In the genomic region with DNA sequence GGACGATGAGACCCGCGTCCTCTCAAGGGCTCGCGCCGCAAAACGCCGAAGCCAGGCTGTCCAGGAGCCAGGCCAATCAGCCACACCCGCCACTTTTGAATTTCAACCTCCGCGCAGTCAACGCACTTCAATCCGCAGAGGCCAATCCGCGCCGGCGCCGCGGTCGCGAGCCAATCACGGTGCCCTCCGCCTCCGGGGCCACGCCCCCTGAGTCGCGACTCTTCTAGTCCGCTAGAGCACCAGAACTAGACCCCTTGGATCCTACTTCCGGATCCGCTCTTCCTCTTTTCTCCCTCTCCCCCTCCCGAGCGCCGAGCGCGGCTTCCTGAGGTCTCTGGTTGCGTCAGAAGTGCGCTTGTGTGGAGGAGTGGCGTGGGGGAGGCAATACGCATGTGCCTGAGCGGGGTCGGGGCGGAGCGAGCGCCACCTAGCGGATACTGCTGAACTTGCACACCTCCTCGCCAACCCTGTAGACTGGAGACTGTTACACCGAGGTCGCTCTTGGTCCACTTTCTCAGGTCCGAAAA, we compare ENCODE assay signal across 8 mouse cellular contexts. TPM values are rescaled to one million over a fixed set of nuclear protein-coding genes. Genes with fewer than 3 reads are reported as not detected.
A peak's percentile ranks its signal among the peaks of the same experiment; 100 is the strongest.
DNase-seq lines count a peak whose midpoint lies in the region; ATAC-seq lines count a peak whose summit lies in the region.

A gene (minus strand): TSS at position 129 of the 527 bp plus-strand sequence.

- H3K4me3 ChIP-seq in heart, embryonic 10.5 days = peak within 1 kb of the TSS; percentile 77
- H3K4me3 ChIP-seq in kidney, embryonic 15.5 days (replicated peaks) = peak within 1 kb of the TSS; percentile 71

- no peaks in the 10 kb centered on the region for H3K9me3 ChIP-seq in heart, embryonic 10.5 days
- no peaks in the 10 kb centered on the region for H3K9me3 ChIP-seq in kidney, embryonic 15.5 days (replicated peaks)

- under 1% methylated on average over 49 of the region's 49 CpGs for WGBS in heart, embryonic 10.5 days
- WGBS in kidney, embryonic 15.5 days = under 1% methylated on average over 49 of the region's 49 CpGs

- peak within 1 kb of the TSS; percentile 68 for H3K9ac ChIP-seq in kidney, embryonic 15.5 days

- peaks cover 11% of the 10 kb centered on the region for H3K4me1 ChIP-seq in heart, embryonic 10.5 days
- peaks cover 18% of the 10 kb centered on the region for H3K4me1 ChIP-seq in kidney, embryonic 15.5 days

- peak; percentile 99 for DNase-seq in B cell, adult 2 months
- peak; percentile 100 for DNase-seq in brain, adult 2 months (ENCODE audit: low read depth, low spot score)
- DNase-seq in heart, embryonic 10.5 days (ENCODE audit: low spot score) = peak; percentile 100
- peak; percentile 98 for DNase-seq in liver
- DNase-seq in spleen, postnatal 4 days (ENCODE audit: low spot score in 2 of 2) = peak; percentile 99 to 100

- no peaks in the 10 kb centered on the region for H3K27me3 ChIP-seq in heart, embryonic 10.5 days (ENCODE audit: insufficient read depth, poor library complexity, severe bottlenecking)
- H3K27me3 ChIP-seq in kidney, embryonic 15.5 days = no peaks in the 10 kb centered on the region

- H3K36me3 ChIP-seq in heart, embryonic 10.5 days = peaks cover 15% of the 10 kb centered on the region
- peaks cover 11% of the 10 kb centered on the region for H3K36me3 ChIP-seq in kidney, embryonic 15.5 days

- H3K27ac ChIP-seq in heart, embryonic 10.5 days = peak within 1 kb of the TSS; percentile 89
- H3K27ac ChIP-seq in kidney, embryonic 15.5 days = peak within 1 kb of the TSS; percentile 78

- peak within 1 kb of the TSS; percentile 63 for H3K4me2 ChIP-seq in kidney, embryonic 15.5 days

- ATAC-seq in erythroblast, adult 5-6 weeks (replicated peaks; ENCODE audit: low FRiP score, poor library complexity, severe bottlenecking) = peak; percentile 95
- ATAC-seq in kidney, embryonic 15.5 days (replicated peaks; ENCODE audit: low FRiP score) = peak; percentile 99
- peak; percentile 97 for ATAC-seq in monocyte, adult 5-6 weeks (replicated peaks; ENCODE audit: insufficient number of reproducible peaks, low FRiP score, low TSS enrichment, poor library complexity, severe bottlenecking)

RNA-seq across cellular contexts. Expression of the gene that starts here (rescaled TPM):
- 5.0 and 17.6 TPM in 2 replicates for total RNA-seq in erythroblast, adult 5-6 weeks (2015; ENCODE audit: low replicate concordance)
- total RNA-seq in erythroblast, adult 5-6 weeks (2017; ENCODE audit: low replicate concordance) = 47.5 and 80.7 TPM in 2 replicates
- 3.6 and 5.2 TPM in 2 replicates for polyA plus RNA-seq in heart, embryonic 10.5 days (2016; fragmentation: Nextera tagmentation; extraction: Ambion mirVana)
- 8.2 and 9.1 TPM in 2 replicates for polyA plus RNA-seq in kidney, embryonic 15.5 days (2015; fragmentation: Nextera tagmentation; extraction: Ambion mirVana)
- total RNA-seq in monocyte, adult 5-6 weeks (2017) = 0.48 to 4.9 TPM (median 0.96 TPM) in 3 replicates

Comparison
In these comparisons a context has a peak if more than half of its experiments do, and no peak if none do; other contexts are left out.
1. Peak in every context shown above with its lines: DNase-seq, ATAC-seq, H3K4me3 ChIP-seq and H3K27ac ChIP-seq.